Mouse (Mus musculus): Measurements from ENCODE around the gene Fgfr2.

Gene Fgfr2

GRCm38 (mm10) chr7:133123244-133123998, at the start of gene Fgfr2:
Gene Fgfr2, minus strand, starts transcription at chr7:133123350.
- no peak for DNase-seq (ENCODE audit: extremely low spot score, low read depth, low spot score)

GRCm38 (mm10) chr7:133171403-133172032, 48.4 kb upstream of the Fgfr2 start:
- DNase-seq (ENCODE audit: extremely low spot score, low read depth, low spot score) = no peak

GRCm38 (mm10) chr7:133168928-133169327, 45.8 kb upstream of the Fgfr2 start:
- no peak for DNase-seq (ENCODE audit: extremely low spot score, low read depth, low spot score)

- no peak for DNase-seq (ENCODE audit: extremely low spot score, low read depth, low spot score)
Measured at GRCm38 (mm10) chr7:133167903-133168302, 44.8 kb upstream of the Fgfr2 start.

GRCm38 (mm10) chr7:133164770-133165169, 41.6 kb upstream of the Fgfr2 start:
- DNase-seq (ENCODE audit: extremely low spot score, low read depth, low spot score) = no peak

- no peak for DNase-seq (ENCODE audit: extremely low spot score, low read depth, low spot score)
Measured at GRCm38 (mm10) chr7:133163011-133163410, 39.9 kb upstream of the Fgfr2 start.

- DNase-seq (ENCODE audit: extremely low spot score, low read depth, low spot score) = no peak
Measured at GRCm38 (mm10) chr7:133162131-133162530, 39.0 kb upstream of the Fgfr2 start.

- DNase-seq (ENCODE audit: extremely low spot score, low read depth, low spot score) = no peak
Measured at GRCm38 (mm10) chr7:133161362-133162080, 38.4 kb upstream of the Fgfr2 start.

- DNase-seq (ENCODE audit: extremely low spot score, low read depth, low spot score) = no peak
Measured at GRCm38 (mm10) chr7:133159519-133159918, 36.4 kb upstream of the Fgfr2 start.

- DNase-seq (ENCODE audit: extremely low spot score, low read depth, low spot score) = no peak
Measured at GRCm38 (mm10) chr7:133155621-133156020, 32.5 kb upstream of the Fgfr2 start.

GRCm38 (mm10) chr7:133154846-133155245, 31.7 kb upstream of the Fgfr2 start:
- no peak for DNase-seq (ENCODE audit: extremely low spot score, low read depth, low spot score)

- DNase-seq (ENCODE audit: extremely low spot score, low read depth, low spot score) = no peak
Measured at GRCm38 (mm10) chr7:133139689-133140336, 16.7 kb upstream of the Fgfr2 start.

- no peak for DNase-seq (ENCODE audit: extremely low spot score, low read depth, low spot score)
Measured at GRCm38 (mm10) chr7:133133552-133133951, 10.4 kb upstream of the Fgfr2 start.

GRCm38 (mm10) chr7:133132702-133133101, 9.6 kb upstream of the Fgfr2 start:
- no peak for DNase-seq (ENCODE audit: extremely low spot score, low read depth, low spot score)

- DNase-seq (ENCODE audit: extremely low spot score, low read depth, low spot score) = no peak
Measured at GRCm38 (mm10) chr7:133124701-133125485, 1.7 kb upstream of the Fgfr2 start.

GRCm38 (mm10) chr7:133123999-133124700, 1.0 kb upstream of the Fgfr2 start, which contains the start of gene Ctbp2:
Gene Ctbp2, minus strand, starts transcription at chr7:133124354.
- DNase-seq (ENCODE audit: extremely low spot score, low read depth, low spot score) = no peak

GRCm38 (mm10) chr7:133122379-133123243, 539 bp downstream of the Fgfr2 start:
- DNase-seq (ENCODE audit: extremely low spot score, low read depth, low spot score) = no peak

- no peak for DNase-seq (ENCODE audit: extremely low spot score, low read depth, low spot score)
Measured at GRCm38 (mm10) chr7:133121661-133122378, 1.3 kb downstream of the Fgfr2 start.
